Comparison of ENCODE assay signal across 26 mouse cellular contexts in genomic region chr6:24416056-24416455, GRCm38 (mm10).
DNase-seq lines count a peak whose midpoint lies in the region; ATAC-seq lines count a peak whose summit lies in the region.
"Had no signal": no experiment of that assay in that cellular context is flagged by ENCODE, and none has a peak within 500 bp of the region (broad histone marks: within the 10 kb centered on the region; RNA-seq: fewer than 3 reads in every experiment).

No protein-coding gene starts in this region.

- no peak for DNase-seq in frontal cortex, postnatal 25 days (ENCODE audit: low spot score in 2 of 2)
- DNase-seq in right cerebral cortex, adult 18-20 months = peak; percentile 20
- no peak for DNase-seq in right cerebral cortex, postnatal 14 days
- peak; percentile 25 to 37 for DNase-seq in left cerebral cortex, postnatal 36 days (ENCODE audit: low spot score in 2 of 2)
- no peak for DNase-seq in ovary, postnatal 10 days (ENCODE audit: low spot score)
- DNase-seq: adrenal gland, postnatal 10 days; cerebellum, adult 11 months; cerebellum, adult 9-10 months; cerebellum, postnatal 36 days; embryo, embryonic 11 days; gastrocnemius, postnatal 10 days; kidney, adult 8-10 months; kidney, postnatal 4 days; layer of hippocampus, postnatal 36 days; liver; lung, adult 2 months; lung, postnatal 10 days; midbrain, embryonic 14.5 days; retina, postnatal 1 day; spleen, adult 18-20 months; thymus, adult 2 months; thymus, postnatal 4 days had no signal

- ATAC-seq in frontal cortex, adult (ENCODE audit: low TSS enrichment) = peak; percentile 94
- no peak for ATAC-seq in megakaryocyte, adult 5-6 weeks (ENCODE audit: poor library complexity, severe bottlenecking)
- ATAC-seq: intestine, embryonic 16.5 days; Patski had no signal

- intact Hi-C loops in left cerebral cortex, postnatal 36 days (cut with DNase I) = no loop called here

Comparison
In these comparisons a context has a peak if more than half of its experiments do, and no peak if none do; other contexts are left out.
1. DNase-seq: peak in right cerebral cortex, adult 18-20 months (single experiment) and left cerebral cortex, postnatal 36 days (2 of 2); none in frontal cortex, postnatal 25 days (0 of 2), right cerebral cortex, postnatal 14 days (single experiment) and ovary, postnatal 10 days (single experiment).